10 mouse cellular contexts compared by ENCODE assay signal in genomic region chr1:91211591-91212008, GRCm38 (mm10). TPM values are rescaled to one million over a fixed set of nuclear protein-coding genes. Genes with fewer than 3 reads are reported as not detected.
DNase-seq lines count a peak whose midpoint lies in the region; ATAC-seq and TF ChIP-seq lines count a peak whose summit lies in the region.
"Had no signal": no experiment of that assay in that cellular context is flagged by ENCODE, and none has a peak within 500 bp of the region (broad histone marks: within the 10 kb centered on the region; RNA-seq: fewer than 3 reads in every experiment).

No protein-coding gene starts in this region.

- 46% methylated on average over 7 of the region's 7 CpGs for WGBS in lung, embryonic 14.5 days
- 62% methylated on average over 7 of the region's 7 CpGs for WGBS in lung, postnatal 0 days
- 66% methylated on average over 7 of the region's 7 CpGs for WGBS in heart, embryonic 10.5 days
- WGBS in olfactory bulb, adult 2 months = 20% methylated on average over 7 of the region's 7 CpGs

- peak overlapping the region; percentile 18; the same call in 1 of the 2 replicates for H3K27ac ChIP-seq in lung, embryonic 14.5 days (ENCODE audit: low read depth)
- H3K27ac ChIP-seq in lung, postnatal 0 days (ENCODE audit: low read length) = no peak overlapping the region
- H3K27ac ChIP-seq in heart, embryonic 10.5 days = peak overlapping the region; percentile 86
- 0 out of 2 replicates have a peak overlapping the region, but pooled peaks have one; percentile 47 for H3K27ac ChIP-seq in olfactory bulb, adult 2 months (ENCODE audit: insufficient read depth, low read depth, low read length)
- H3K27ac ChIP-seq: forebrain, embryonic 10.5 days; liver, embryonic 13.5 days had no signal

- H3K9ac ChIP-seq in lung, embryonic 14.5 days = no peak overlapping the region
- no peak overlapping the region for H3K9ac ChIP-seq in lung, postnatal 0 days (replicated peaks; ENCODE audit: low read depth)
- H3K9ac ChIP-seq: liver, embryonic 13.5 days had no signal

- TF ChIP-seq CTCF in lung, embryonic 14.5 days (IDR thresholded peaks at IDR 0.05; ENCODE audit: low read depth) = no peak
- TF ChIP-seq CTCF in lung, postnatal 0 days (IDR thresholded peaks at IDR 0.05) = no peak
- TF ChIP-seq CTCF in olfactory bulb, adult 2 months (IDR thresholded peaks at IDR 0.05; ENCODE audit: insufficient read depth, low read depth, low read length) = no peak

- H3K4me3 ChIP-seq in lung, embryonic 14.5 days (ENCODE audit: low read depth, low read length) = no peak overlapping the region
- no peak overlapping the region for H3K4me3 ChIP-seq in lung, postnatal 0 days (ENCODE audit: low read depth, low read length)
- H3K4me3 ChIP-seq in heart, embryonic 10.5 days = no peak overlapping the region
- no peak overlapping the region for H3K4me3 ChIP-seq in olfactory bulb, adult 2 months (ENCODE audit: insufficient read depth, low read depth, low read length)
- H3K4me3 ChIP-seq: forebrain, embryonic 10.5 days; liver, embryonic 13.5 days had no signal

- no peak for TF ChIP-seq EP300 in lung, postnatal 0 days (IDR thresholded peaks at IDR 0.05)

- H3K27me3 ChIP-seq in lung, embryonic 14.5 days (ENCODE audit: insufficient read depth, low read length) = no peaks in the 10 kb centered on the region
- no peaks in the 10 kb centered on the region for H3K27me3 ChIP-seq in lung, postnatal 0 days (replicated peaks; ENCODE audit: insufficient read depth, low read length)
- H3K27me3 ChIP-seq in heart, embryonic 10.5 days (ENCODE audit: insufficient read depth, poor library complexity, severe bottlenecking) = no peaks in the 10 kb centered on the region
- H3K27me3 ChIP-seq: liver, embryonic 13.5 days had no signal

- H3K9me3 ChIP-seq in lung, embryonic 14.5 days (ENCODE audit: low read depth, low read length) = no peaks in the 10 kb centered on the region
- no peaks in the 10 kb centered on the region for H3K9me3 ChIP-seq in lung, postnatal 0 days (ENCODE audit: low read length)
- H3K9me3 ChIP-seq in heart, embryonic 10.5 days = no peaks in the 10 kb centered on the region
- H3K9me3 ChIP-seq: forebrain, embryonic 10.5 days; liver, embryonic 13.5 days had no signal

- TF ChIP-seq POLR2A in olfactory bulb, adult 2 months (IDR thresholded peaks at IDR 0.05; ENCODE audit: insufficient read depth, low read depth, low read length) = no peak

- no peaks in the 10 kb centered on the region for H3K36me3 ChIP-seq in lung, embryonic 14.5 days (ENCODE audit: insufficient read depth)
- no peaks in the 10 kb centered on the region for H3K36me3 ChIP-seq in lung, postnatal 0 days (ENCODE audit: insufficient read depth, low read length)
- no peaks in the 10 kb centered on the region for H3K36me3 ChIP-seq in heart, embryonic 10.5 days
- H3K36me3 ChIP-seq: forebrain, embryonic 10.5 days; liver, embryonic 13.5 days had no signal

- no peak overlapping the region for H3K4me2 ChIP-seq in lung, embryonic 14.5 days
- no peak overlapping the region for H3K4me2 ChIP-seq in lung, postnatal 0 days (replicated peaks; ENCODE audit: low read depth, low read length)
- H3K4me2 ChIP-seq: liver, embryonic 13.5 days had no signal

- DNase-seq in heart, adult 18-20 months = peak; percentile 47 to 54
- no peak for DNase-seq in heart, adult 8-10 months (ENCODE audit: low spot score)
- DNase-seq in lung, embryonic 14.5 days = peak; percentile 51
- no peak for DNase-seq in lung, postnatal 0 days (ENCODE audit: low spot score)
- DNase-seq in heart, embryonic 10.5 days (ENCODE audit: low spot score) = no peak
- DNase-seq in B cell, adult 2 months = no peak
- DNase-seq in yolk sac, embryonic 10.5 days (ENCODE audit: low spot score) = no peak
- DNase-seq: liver, embryonic 13.5 days had no signal

- peak; percentile 35; the same call in 1 of the 2 replicates for ATAC-seq in lung, embryonic 14.5 days (ENCODE audit: insufficient read depth)
- ATAC-seq in lung, postnatal 0 days = no peak

- 0 out of 2 replicates have a peak, but pooled peaks cover 10% of the 10 kb centered on the region for H3K4me1 ChIP-seq in lung, embryonic 14.5 days (ENCODE audit: insufficient read depth)
- H3K4me1 ChIP-seq in lung, postnatal 0 days (ENCODE audit: insufficient read depth, low read depth, low read length) = no peaks in the 10 kb centered on the region
- peaks cover 77% of the 10 kb centered on the region for H3K4me1 ChIP-seq in heart, embryonic 10.5 days
- H3K4me1 ChIP-seq in olfactory bulb, adult 2 months (ENCODE audit: control insufficient read depth, insufficient read depth, low read length) = peaks cover 61% of the 10 kb centered on the region

RNA-seq across cellular contexts. Expression of gene Ramp1, which starts 32.0 kb away (rescaled TPM):
- 1 to 10 TPM; 7.3 to 7.8 TPM for total RNA-seq in heart, adult 18-20 months (2021)
- 1 to 10 TPM; 3.4 to 5.1 (median 4.5) TPM for total RNA-seq in heart, adult 8-10 months (2022)
- polyA plus RNA-seq in lung, embryonic 14.5 days (2014; fragmentation: Nextera tagmentation; extraction: Ambion mirVana) = 5.0 and 7.4 TPM in 2 replicates
- polyA plus RNA-seq in lung, postnatal 0 days (2015; fragmentation: Nextera tagmentation; extraction: Ambion mirVana) = 33.8 and 49.4 TPM in 2 replicates
- polyA plus RNA-seq in heart, embryonic 10.5 days (2016; fragmentation: Nextera tagmentation; extraction: Ambion mirVana) = 16.8 and 24.9 TPM in 2 replicates
- not detected in 2 replicates for polyA plus RNA-seq in olfactory bulb, adult 2 months (2012; ENCODE audit: insufficient read depth, insufficient read length, low replicate concordance, missing spikeins)

RNA-seq across cellular contexts. Expression of gene Ube2f, which starts 38.5 kb away (rescaled TPM):
- 10 to 100 TPM; 42.9 to 53.6 TPM for total RNA-seq in heart, adult 18-20 months (2021)
- total RNA-seq in heart, adult 8-10 months (2022) = 10 to 100 TPM; 39.6 to 52.2 (median 45.2) TPM
- polyA plus RNA-seq in lung, embryonic 14.5 days (2014; fragmentation: Nextera tagmentation; extraction: Ambion mirVana) = 77.9 and 78.0 TPM in 2 replicates
- polyA plus RNA-seq in lung, postnatal 0 days (2015; fragmentation: Nextera tagmentation; extraction: Ambion mirVana) = 55.5 and 58.3 TPM in 2 replicates
- polyA plus RNA-seq in heart, embryonic 10.5 days (2016; fragmentation: Nextera tagmentation; extraction: Ambion mirVana) = 76.9 and 82.8 TPM in 2 replicates
- polyA plus RNA-seq in olfactory bulb, adult 2 months (2012; ENCODE audit: insufficient read depth, insufficient read length, low replicate concordance, missing spikeins) = not detected in 2 replicates

Comparison
In these comparisons a context has a peak if more than half of its experiments do, and no peak if none do; other contexts are left out.
1. DNase-seq: peak in heart, adult 18-20 months (2 of 2) and lung, embryonic 14.5 days (single experiment); none in heart, adult 8-10 months (single experiment), lung, postnatal 0 days (single experiment), heart, embryonic 10.5 days (single experiment), B cell, adult 2 months (0 of 2) and yolk sac, embryonic 10.5 days (single experiment).